In the genomic region with DNA sequence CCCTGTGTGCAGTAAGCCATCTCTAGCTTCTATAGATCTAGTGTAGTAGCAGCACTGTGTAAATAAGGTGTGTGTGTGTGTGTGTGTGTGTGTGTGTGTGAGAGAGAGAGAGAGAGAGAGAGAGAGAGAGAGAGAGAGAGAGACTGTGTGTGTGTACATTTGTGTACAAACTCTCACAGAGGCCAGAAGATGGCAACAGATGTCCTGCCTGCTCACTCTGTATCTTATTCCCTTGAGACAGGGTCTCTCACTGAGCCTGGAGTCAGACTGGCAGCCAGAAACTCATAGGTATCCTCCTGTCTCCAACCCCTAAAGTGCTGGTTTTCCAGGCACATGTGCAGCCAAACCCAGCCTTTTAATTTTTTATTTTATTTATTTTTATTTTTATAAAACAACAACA, we compare ENCODE assay signal across 30 mouse cellular contexts.
"Had no signal": no experiment of that assay in that cellular context is flagged by ENCODE, and none has a peak within 500 bp of the region (broad histone marks: within the 10 kb centered on the region; RNA-seq: fewer than 3 reads in every experiment).

No protein-coding gene starts in this region.

- H3K9me3 ChIP-seq: limb, embryonic 10.5 days; limb, embryonic 12.5 days; limb, embryonic 13.5 days; limb, embryonic 15.5 days; liver, embryonic 12.5 days; liver, embryonic 13.5 days; liver, embryonic 15.5 days; lung, embryonic 15.5 days; midbrain, embryonic 10.5 days; midbrain, embryonic 12.5 days; midbrain, embryonic 13.5 days; neural tube, embryonic 12.5 days; neural tube, embryonic 13.5 days had no signal

- H3K36me3 ChIP-seq: limb, embryonic 10.5 days; limb, embryonic 12.5 days; limb, embryonic 13.5 days; limb, embryonic 15.5 days; liver, embryonic 12.5 days; liver, embryonic 13.5 days; liver, embryonic 15.5 days; lung, embryonic 15.5 days; midbrain, embryonic 10.5 days; midbrain, embryonic 12.5 days; midbrain, embryonic 13.5 days; neural tube, embryonic 12.5 days; neural tube, embryonic 13.5 days had no signal

- H3K4me1 ChIP-seq: limb, embryonic 10.5 days; limb, embryonic 12.5 days; limb, embryonic 13.5 days; limb, embryonic 15.5 days; lung, embryonic 15.5 days; midbrain, embryonic 10.5 days; midbrain, embryonic 12.5 days; midbrain, embryonic 13.5 days; neural tube, embryonic 12.5 days; neural tube, embryonic 13.5 days had no signal

- H3K4me3 ChIP-seq: limb, embryonic 10.5 days; limb, embryonic 12.5 days; limb, embryonic 13.5 days; limb, embryonic 15.5 days; liver, embryonic 12.5 days; liver, embryonic 13.5 days; liver, embryonic 15.5 days; lung, embryonic 15.5 days; midbrain, embryonic 10.5 days; midbrain, embryonic 12.5 days; midbrain, embryonic 13.5 days; myocyte; neural tube, embryonic 12.5 days; neural tube, embryonic 13.5 days had no signal

- DNase-seq: left cerebral cortex, postnatal 4 days; liver, embryonic 13.5 days; lung, adult 18-20 months; lung, adult 2 months; lung, embryonic 14.5 days; lung, postnatal 10 days; lung, postnatal 14 days; lung, postnatal 36 days; lung, postnatal 4 days; midbrain, embryonic 14.5 days had no signal

- H3K4me2 ChIP-seq: limb, embryonic 12.5 days; limb, embryonic 13.5 days; limb, embryonic 15.5 days; liver, embryonic 11.5 days; liver, embryonic 12.5 days; liver, embryonic 13.5 days; liver, embryonic 15.5 days; lung, embryonic 14.5 days; lung, embryonic 15.5 days; midbrain, embryonic 11.5 days; midbrain, embryonic 12.5 days; midbrain, embryonic 13.5 days; neural tube, embryonic 12.5 days; neural tube, embryonic 13.5 days had no signal

- H3K27me3 ChIP-seq: limb, embryonic 12.5 days; limb, embryonic 13.5 days; limb, embryonic 15.5 days; liver, embryonic 12.5 days; liver, embryonic 13.5 days; liver, embryonic 15.5 days; lung, embryonic 15.5 days; megakaryocyte, embryonic 14.5 days; midbrain, embryonic 12.5 days; midbrain, embryonic 13.5 days; neural tube, embryonic 12.5 days; neural tube, embryonic 13.5 days had no signal

- ATAC-seq: liver, embryonic 12.5 days; lung, postnatal 0 days; midbrain, embryonic 13.5 days; midbrain, embryonic 16.5 days had no signal

- H3K9ac ChIP-seq: limb, embryonic 12.5 days; limb, embryonic 13.5 days; limb, embryonic 15.5 days; liver, embryonic 12.5 days; liver, embryonic 13.5 days; liver, embryonic 14.5 days; liver, embryonic 15.5 days; lung, embryonic 14.5 days; lung, embryonic 15.5 days; midbrain, embryonic 12.5 days; midbrain, embryonic 13.5 days; neural tube, embryonic 12.5 days; neural tube, embryonic 13.5 days had no signal

- H3K27ac ChIP-seq: limb, embryonic 10.5 days; limb, embryonic 12.5 days; limb, embryonic 13.5 days; limb, embryonic 15.5 days; liver, embryonic 12.5 days; liver, embryonic 13.5 days; liver, embryonic 14.5 days; liver, embryonic 15.5 days; lung, embryonic 15.5 days; macrophage; midbrain, embryonic 10.5 days; midbrain, embryonic 12.5 days; midbrain, embryonic 13.5 days; neural tube, embryonic 12.5 days; neural tube, embryonic 13.5 days had no signal
